Mouse (Mus musculus) small intestine, adult 2 months (tissue): ENCODE data around the gene Gmppa.

Experiments
- CTCF ChIP-seq: fragments of 200-500 bp; IDR thresholded peaks from 2 replicates; pipeline ENCODE4 v1.5.1; 2012; ENCODE audit warnings: low read depth, mild to moderate bottlenecking, control low read depth, inconsistent platforms, low read length, moderate library complexity, mixed read lengths; ENCODE audit not compliant: insufficient replicate concordance, insufficient read length; ENCODE audit errors: extremely low read depth
- POLR2A ChIP-seq: fragments of 200-500 bp; IDR thresholded peaks from 2 replicates; pipeline ENCODE4 v1.6.1; 2012; ENCODE audit warnings: low read depth, mild to moderate bottlenecking, control low read depth, inconsistent platforms, low read length, moderate library complexity

- TF ChIP-seq POLR2A (no peak), CTCF (peak; percentile 66; the same call in 1 of the 2 replicates)
Observed at GRCm38 (mm10) chr1:75398761-75399402, 36.8 kb upstream of the Gmppa start.
